In the genomic region with DNA sequence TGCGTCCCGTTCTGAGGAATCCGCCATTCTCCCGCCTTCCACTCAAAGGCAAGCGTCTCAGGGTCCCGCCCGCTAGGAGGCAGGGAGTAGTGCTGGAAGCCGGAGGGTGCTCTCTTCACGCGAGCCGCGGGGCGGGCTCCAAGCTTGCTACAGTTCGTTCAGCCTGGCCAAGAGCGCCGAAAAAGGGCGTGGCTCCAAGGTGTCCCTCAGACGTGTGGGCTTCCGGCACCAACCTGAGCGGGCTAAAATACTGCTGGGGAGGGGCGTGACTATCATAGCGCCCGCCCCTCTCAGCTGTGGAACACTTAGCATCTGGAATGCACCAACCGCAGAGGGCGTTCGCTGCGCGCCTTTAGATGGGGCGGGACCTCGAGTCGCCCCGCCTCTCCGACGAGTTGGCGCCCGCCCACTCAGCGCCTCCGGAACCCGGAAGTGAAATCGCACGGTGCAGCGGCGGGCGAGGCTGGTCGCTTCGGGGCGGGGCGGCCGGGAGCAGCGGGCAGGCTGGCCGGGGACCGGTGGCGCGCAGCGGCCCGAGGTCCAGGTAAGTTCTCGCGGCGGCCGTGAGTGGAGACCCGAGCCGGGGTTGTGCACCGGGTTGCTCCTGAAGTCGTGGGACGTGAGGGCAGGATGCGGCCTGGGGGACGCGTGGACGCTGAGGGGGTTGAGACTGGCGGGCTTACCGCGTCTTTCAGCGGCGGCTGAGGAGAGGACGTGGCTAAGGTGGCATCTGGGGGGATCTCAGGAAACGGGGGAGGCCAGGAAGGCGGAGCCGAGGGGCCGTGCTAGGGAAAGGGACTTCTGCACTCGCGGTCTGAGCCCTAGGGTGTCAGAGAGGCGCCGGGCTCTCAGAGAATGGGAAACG, we compare ENCODE assay signal across 8 mouse cellular contexts. TPM values are rescaled to one million over a fixed set of nuclear protein-coding genes. Genes with fewer than 3 reads are reported as not detected.
DNase-seq lines count a peak whose midpoint lies in the region; ATAC-seq and TF ChIP-seq lines count a peak whose summit lies in the region.

A gene (plus strand): TSS at position 429 of the 865 bp plus-strand sequence.
A gene (minus strand): TSS at position 649 of the 865 bp plus-strand sequence.

- H3K4me1 ChIP-seq in ES-E14 (ENCODE audit: control insufficient read depth in 2 of 2, insufficient read depth in 2 of 2, low read length in 2 of 2, poor library complexity in 1 of 2), result peaks cover 0 to 3% of the 10 kb centered on the region in 2 experiments; a peak in 2 of 4 replicates
- peaks cover 34% of the 10 kb centered on the region for H3K4me1 ChIP-seq in forebrain, embryonic 15.5 days
- peaks cover 7% of the 10 kb centered on the region; the same call in 1 of the 2 replicates for H3K4me1 ChIP-seq in lung, adult 2 months (ENCODE audit: control insufficient read depth, insufficient read depth, low read length)

- H3K9ac ChIP-seq in ES-E14 (ENCODE audit: insufficient read depth, low read depth, low read length, poor library complexity, severe bottlenecking), result peak within 1 kb of the TSS; percentile 92
- peak within 1 kb of the TSS; percentile 71 for H3K9ac ChIP-seq in forebrain, embryonic 15.5 days (replicated peaks)

- peak; percentile 99 for DNase-seq in ES-E14 (ENCODE audit: low read depth, low spot score)
- peak; percentile 94 for DNase-seq in cerebellum, adult 11-12 months
- DNase-seq in heart, postnatal 25 days (ENCODE audit: low spot score), result peak; percentile 95
- DNase-seq in layer of hippocampus, adult 18-20 months (ENCODE audit: low spot score in 2 of 2), result peak; percentile 96 to 97
- peak; percentile 98 for DNase-seq in lung, adult 2 months
- DNase-seq in thymus, adult 18-20 months, result peak; percentile 98

- no peaks in the 10 kb centered on the region for H3K9me3 ChIP-seq in ES-E14 (ENCODE audit: control insufficient read depth, insufficient read depth, low read depth, low read length)
- H3K9me3 ChIP-seq in forebrain, embryonic 15.5 days, result no peaks in the 10 kb centered on the region

- TF ChIP-seq POLR2A in lung, adult 2 months (IDR thresholded peaks at IDR 0.05; ENCODE audit: borderline replicate concordance, extremely low read depth, low read depth, low read length), result peak; percentile 69; the same call in 1 of the 2 replicates

- intact Hi-C loops in heart, postnatal 25 days (cut with DNase I), result loop anchor here (2.0 kb wide), 1 partner anchor 42 kb away; no protein-coding TSS in a partner anchor

- WGBS in forebrain, embryonic 15.5 days, result under 1% methylated on average over 84 of the region's 84 CpGs
- WGBS in lung, adult 2 months, result 1% methylated on average over 84 of the region's 84 CpGs

- TF ChIP-seq CTCF in lung, adult 2 months (IDR thresholded peaks at IDR 0.05; ENCODE audit: insufficient read depth, low read length), result 0 out of 2 replicates have a peak, but pooled peaks have one; percentile 11

- H3K36me3 ChIP-seq in ES-E14 (ENCODE audit: control insufficient read depth, insufficient read depth, low read length, poor library complexity, severe bottlenecking), result peaks cover 3% of the 10 kb centered on the region; the same call in 1 of the 2 replicates
- no peaks in the 10 kb centered on the region; the same call in 1 of the 2 replicates for H3K36me3 ChIP-seq in forebrain, embryonic 15.5 days

- H3K27ac ChIP-seq in ES-E14 (ENCODE audit: insufficient read depth, low read depth, low read length, poor library complexity, severe bottlenecking), result peak within 1 kb of the TSS; percentile 33; the same call in 1 of the 2 replicates
- H3K27ac ChIP-seq in forebrain, embryonic 15.5 days (replicated peaks), result peak within 1 kb of the TSS; percentile 82

- peak within 1 kb of the TSS; percentile 64 for H3K4me2 ChIP-seq in forebrain, embryonic 15.5 days (replicated peaks)

- no peaks in the 10 kb centered on the region for H3K27me3 ChIP-seq in forebrain, embryonic 15.5 days

- H3K4me3 ChIP-seq in ES-E14 (ENCODE audit: insufficient read depth in 1 of 2, low read depth in 1 of 2, low read length in 2 of 2, poor library complexity in 1 of 2, severe bottlenecking in 1 of 2), result peak within 1 kb of the TSS; percentile 77 to 96
- H3K4me3 ChIP-seq in forebrain, embryonic 15.5 days, result peak within 1 kb of the TSS; percentile 76
- H3K4me3 ChIP-seq in lung, adult 2 months (replicated peaks; ENCODE audit: extremely low read depth, low read depth, low read length), result peak within 1 kb of the TSS; percentile 77

- peak; percentile 97 for ATAC-seq in forebrain, embryonic 15.5 days (replicated peaks)
- peak; percentile 94 for ATAC-seq in neutrophil, adult 5-6 weeks (ENCODE audit: extremely low read depth, insufficient number of reproducible peaks, low FRiP score, poor library complexity, severe bottlenecking)

- in situ Hi-C loops in ES-E14 (cut with MboI; ENCODE audit: low sequenced_read_pairs in 2 of 2, unreplicated experiment in 2 of 2), result no loop called here

TF ChIP-seq in ES-E14, 5 proteins besides CTCF, POLR2A, EP300 and RAD21:
- 0 out of 2 replicates have a peak, but pooled peaks have one; percentile 3 for TF ChIP-seq MAFK (IDR thresholded peaks at IDR 0.05; ENCODE audit: insufficient read depth, low read depth, low read length)
- no peak for TF ChIP-seq ZC3H11A (IDR thresholded peaks at IDR 0.05; ENCODE audit: borderline replicate concordance, low read depth, low read length)
- peak; percentile 38; the same call in 1 of the 2 replicates for TF ChIP-seq HCFC1 (IDR thresholded peaks at IDR 0.05; ENCODE audit: borderline replicate concordance, insufficient read depth, low read length)
- TF ChIP-seq CHD2 (IDR thresholded peaks at IDR 0.05; ENCODE audit: low read depth, low read length), result peak; percentile 46; the same call in 1 of the 2 replicates
- no peak for TF ChIP-seq ZNF384 (IDR thresholded peaks at IDR 0.05; ENCODE audit: low read depth, low read length)

RNA-seq across cellular contexts. Expression of the first gene that starts in this region (rescaled TPM):
- 32.1 and 36.1 TPM in 2 replicates for total RNA-seq in ES-E14 (2012; rRNA removed)
- 20.0 and 21.6 TPM in 2 replicates for polyA plus RNA-seq in forebrain, embryonic 15.5 days (2015; fragmentation: Nextera tagmentation; extraction: Ambion mirVana)
- 10 to 100 TPM; 26.2 to 28.6 TPM for total RNA-seq in heart, postnatal 25 days (2021)
- 10 to 100 TPM; 29.1 to 32.8 TPM for total RNA-seq in layer of hippocampus, adult 18-20 months (2021)
- 32.7 and 37.6 TPM in 2 replicates for polyA plus RNA-seq in lung, adult 2 months (2012; rRNA removed)
- 121 and 130 TPM in 2 replicates for total RNA-seq in neutrophil, adult 5-6 weeks (2017)

RNA-seq across cellular contexts. Expression of the second gene that starts in this region (rescaled TPM):
- 26.3 and 39.3 TPM in 2 replicates for total RNA-seq in ES-E14 (2012; rRNA removed)
- 53.5 and 56.3 TPM in 2 replicates for polyA plus RNA-seq in forebrain, embryonic 15.5 days (2015; fragmentation: Nextera tagmentation; extraction: Ambion mirVana)
- 10 to 100 TPM; 31.6 to 36.1 TPM for total RNA-seq in heart, postnatal 25 days (2021)
- total RNA-seq in layer of hippocampus, adult 18-20 months (2021), result 10 to 100 TPM; 10.8 to 12.7 TPM
- 6.4 and 9.8 TPM in 2 replicates for polyA plus RNA-seq in lung, adult 2 months (2012; rRNA removed)
- total RNA-seq in neutrophil, adult 5-6 weeks (2017), result 75.3 and 89.4 TPM in 2 replicates

Comparison
In these comparisons a context has a peak if more than half of its experiments do, and no peak if none do; other contexts are left out.
1. Peak in every context shown above with its lines: DNase-seq, ATAC-seq, H3K4me3 ChIP-seq and H3K27ac ChIP-seq.